Mouse (Mus musculus) hindlimb bud, embryonic 11.5 days (tissue): ENCODE data around the gene Rabac1.

Experiments
- DNase-seq: peaks from one replicate; pipeline ENCODE4 v3.0.0-alpha.2; 2012; ENCODE audit warnings: low read depth, low spot score; ENCODE audit errors: extremely low spot score

The Rabac1 gene

GRCm38 (mm10) chr7:24943641-24944040 is 28.9 kb downstream of the Rabac1 start:
- DNase-seq = no peak

GRCm38 (mm10) chr7:24931651-24932050 is 40.9 kb downstream of the Rabac1 start:
- no peak for DNase-seq

- no peak for DNase-seq
Observed at GRCm38 (mm10) chr7:24930475-24930874, 42.1 kb downstream of the Rabac1 start.
